Comparison of ENCODE assay signal across 22 mouse cellular contexts in genomic region chr2:145817195-145817594, GRCm38 (mm10).
"Had no signal": no experiment of that assay in that cellular context is flagged by ENCODE, and none has a peak within 500 bp of the region (broad histone marks: within the 10 kb centered on the region; RNA-seq: fewer than 3 reads in every experiment).

No protein-coding gene starts in this region.

- H3K9ac ChIP-seq: limb, embryonic 13.5 days; liver, embryonic 14.5 days; liver, postnatal 0 days; lung, embryonic 14.5 days; midbrain, embryonic 12.5 days; midbrain, embryonic 15.5 days; neural tube, embryonic 12.5 days; neural tube, embryonic 15.5 days had no signal

- H3K4me2 ChIP-seq: limb, embryonic 13.5 days; lung, embryonic 14.5 days; midbrain, embryonic 12.5 days; midbrain, embryonic 15.5 days; neural tube, embryonic 12.5 days; neural tube, embryonic 15.5 days had no signal

- H3K27ac ChIP-seq: kidney, postnatal 0 days; layer of hippocampus, adult 2 months; limb, embryonic 10.5 days; limb, embryonic 13.5 days; liver, embryonic 14.5 days; macrophage; midbrain, embryonic 12.5 days; midbrain, embryonic 15.5 days; neural tube, embryonic 12.5 days; neural tube, embryonic 15.5 days; stomach, postnatal 0 days had no signal

- ATAC-seq: liver, postnatal 0 days; lung, postnatal 0 days; midbrain, embryonic 15.5 days had no signal

- H3K4me1 ChIP-seq: limb, embryonic 10.5 days; limb, embryonic 13.5 days; midbrain, embryonic 12.5 days; midbrain, embryonic 15.5 days; neural tube, embryonic 12.5 days; neural tube, embryonic 15.5 days had no signal

- H3K27me3 ChIP-seq: limb, embryonic 13.5 days; midbrain, embryonic 12.5 days; midbrain, embryonic 15.5 days; neural tube, embryonic 12.5 days; neural tube, embryonic 15.5 days had no signal

- DNase-seq: kidney, postnatal 25 days; layer of hippocampus, adult 9-11 months; liver; liver, postnatal 0 days; lung, embryonic 14.5 days; right cerebral cortex, adult 18-20 months; right cerebral cortex, postnatal 14 days; right cerebral cortex, postnatal 4 days; thymus, adult 18-20 months; thymus, postnatal 36 days had no signal

- H3K4me3 ChIP-seq: layer of hippocampus, adult 2 months; limb, embryonic 10.5 days; limb, embryonic 13.5 days; midbrain, embryonic 12.5 days; midbrain, embryonic 15.5 days; neural tube, embryonic 12.5 days; neural tube, embryonic 15.5 days had no signal

- H3K36me3 ChIP-seq: midbrain, embryonic 12.5 days; midbrain, embryonic 15.5 days had no signal
